42 mouse cellular contexts compared by ENCODE assay signal in the genomic region with DNA sequence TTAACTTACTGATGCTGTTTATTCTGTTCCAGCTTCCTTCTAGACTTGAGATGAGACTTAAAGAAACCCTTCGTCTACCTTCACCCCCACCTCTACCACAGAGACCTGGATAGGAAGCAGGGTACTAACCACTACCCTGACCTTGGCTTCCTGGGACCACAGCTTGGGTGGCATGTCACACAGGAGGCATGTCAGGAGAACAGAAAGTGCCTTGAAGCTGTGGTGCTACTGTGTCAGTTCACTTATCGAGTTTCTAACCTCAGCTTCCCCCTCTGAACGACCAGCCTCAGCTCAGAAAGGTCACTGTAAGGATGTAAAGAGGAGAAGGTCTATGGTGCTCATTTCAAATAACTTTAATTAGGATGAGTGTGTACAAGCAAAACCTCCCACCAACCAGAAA. TPM values are rescaled to one million over a fixed set of nuclear protein-coding genes. Genes with fewer than 3 reads are reported as not detected.
"Had no signal": no experiment of that assay in that cellular context is flagged by ENCODE, and none has a peak within 500 bp of the region (broad histone marks: within the 10 kb centered on the region; RNA-seq: fewer than 3 reads in every experiment).

No protein-coding gene starts in this region.

- H3K4me1 ChIP-seq: hindbrain, embryonic 15.5 days; limb, embryonic 13.5 days; limb, embryonic 15.5 days had no signal

- H3K36me3 ChIP-seq: heart, embryonic 10.5 days; heart, embryonic 12.5 days; hindbrain, embryonic 13.5 days; hindbrain, embryonic 15.5 days; limb, embryonic 13.5 days; limb, embryonic 15.5 days; liver, embryonic 12.5 days had no signal

- ATAC-seq: hindbrain, postnatal 0 days; intestine, postnatal 0 days; liver, embryonic 12.5 days had no signal

- H3K9ac ChIP-seq: heart, embryonic 12.5 days; hindbrain, embryonic 13.5 days; hindbrain, embryonic 15.5 days; limb, embryonic 13.5 days; limb, embryonic 15.5 days; liver, embryonic 12.5 days; liver, embryonic 14.5 days had no signal

- H3K4me2 ChIP-seq: heart, embryonic 12.5 days; hindbrain, embryonic 13.5 days; hindbrain, embryonic 15.5 days; limb, embryonic 13.5 days; limb, embryonic 15.5 days; liver, embryonic 12.5 days had no signal

- H3K4me3 ChIP-seq: gastrocnemius, adult 2 months; heart, adult 2 months; heart, embryonic 10.5 days; heart, embryonic 12.5 days; hindbrain, embryonic 13.5 days; hindbrain, embryonic 15.5 days; limb, embryonic 13.5 days; limb, embryonic 15.5 days; liver, embryonic 12.5 days had no signal

- DNase-seq: gastrocnemius, adult 2 months; gastrocnemius, postnatal 10 days; gastrocnemius, postnatal 25 days; heart, adult 11 months; heart, postnatal 10 days; heart, postnatal 36 days; kidney, adult 2 months; kidney, postnatal 14 days; kidney, postnatal 36 days; layer of hippocampus, adult 9-11 months; layer of hippocampus, postnatal 36 days; left cerebral cortex, postnatal 4 days had no signal

- H3K9me3 ChIP-seq: heart, embryonic 10.5 days; heart, embryonic 12.5 days; hindbrain, embryonic 13.5 days; hindbrain, embryonic 15.5 days; limb, embryonic 13.5 days; limb, embryonic 15.5 days; liver, embryonic 12.5 days had no signal

- H3K27me3 ChIP-seq: heart, embryonic 12.5 days; hindbrain, embryonic 13.5 days; hindbrain, embryonic 15.5 days; limb, embryonic 13.5 days; limb, embryonic 15.5 days; liver, embryonic 12.5 days had no signal

- H3K27ac ChIP-seq: gastrocnemius, adult 2 months; heart, adult 2 months; heart, embryonic 10.5 days; hindbrain, embryonic 13.5 days; hindbrain, embryonic 15.5 days; hindbrain, postnatal 0 days; kidney, postnatal 0 days; limb, embryonic 13.5 days; limb, embryonic 15.5 days; liver, embryonic 12.5 days; liver, embryonic 14.5 days had no signal

RNA-seq across cellular contexts. Expression of gene Ccl2, which starts 14.0 kb away (rescaled TPM):
- total RNA-seq: hindbrain, postnatal 0 days; layer of hippocampus, adult 18-20 months; layer of hippocampus, postnatal 14 days; left cerebral cortex, adult 8-10 months; left cerebral cortex, postnatal 10 days; left cerebral cortex, postnatal 25 days had no signal
- polyA plus RNA-seq: limb, embryonic 11.5 days had no signal

RNA-seq across cellular contexts. Expression of gene Gm17268, which starts 17.0 kb away (rescaled TPM):
- total RNA-seq: gastrocnemius, adult 2 months; gastrocnemius, postnatal 10 days; gastrocnemius, postnatal 25 days; gastrocnemius, postnatal 4 days; heart, adult 2 months; heart, postnatal 10 days; heart, postnatal 36 days; hindbrain, postnatal 0 days; layer of hippocampus, adult 18-20 months; layer of hippocampus, adult 8-10 months; layer of hippocampus, postnatal 14 days; layer of hippocampus, postnatal 36 days; left cerebral cortex, adult 18-20 months; left cerebral cortex, adult 8-10 months; left cerebral cortex, postnatal 10 days; left cerebral cortex, postnatal 25 days; left cerebral cortex, postnatal 4 days; liver, adult 2 months had no signal
- polyA plus RNA-seq: frontal cortex, adult 2 months; heart, adult 2 months; heart, embryonic 10.5 days; heart, embryonic 12.5 days; heart, embryonic 14.5 days; heart, embryonic 16.5 days; hindbrain, embryonic 11.5 days; hindbrain, embryonic 13.5 days; hindbrain, embryonic 15.5 days; hindbrain, postnatal 0 days; intestine, embryonic 14.5 days; intestine, postnatal 0 days; kidney, adult 2 months; kidney, embryonic 14.5 days; kidney, postnatal 0 days; large intestine, adult 2 months; limb, embryonic 11.5 days; limb, embryonic 13.5 days; limb, embryonic 15.5 days; liver, adult 2 months; liver, embryonic 12.5 days; liver, embryonic 14.5 days; liver, embryonic 16.5 days had no signal

RNA-seq across cellular contexts. Expression of gene Ccl7, which starts 24.1 kb away (rescaled TPM):
- total RNA-seq: gastrocnemius, adult 2 months; layer of hippocampus, adult 18-20 months; layer of hippocampus, adult 8-10 months; layer of hippocampus, postnatal 14 days; layer of hippocampus, postnatal 36 days; left cerebral cortex, adult 18-20 months; left cerebral cortex, adult 8-10 months; left cerebral cortex, postnatal 10 days; left cerebral cortex, postnatal 25 days; left cerebral cortex, postnatal 4 days had no signal
- polyA plus RNA-seq: hindbrain, embryonic 11.5 days; limb, embryonic 11.5 days; liver, adult 2 months had no signal

RNA-seq across cellular contexts. Expression of gene Ccl11, which starts 36.2 kb away (rescaled TPM):
- total RNA-seq: layer of hippocampus, adult 8-10 months; layer of hippocampus, postnatal 36 days; left cerebral cortex, adult 18-20 months; left cerebral cortex, postnatal 4 days had no signal
- polyA plus RNA-seq: heart, embryonic 10.5 days; hindbrain, embryonic 11.5 days; limb, embryonic 11.5 days had no signal

RNA-seq across cellular contexts. Expression of gene Asic2, which starts 53.1 kb away (rescaled TPM):
- total RNA-seq: gastrocnemius, postnatal 25 days; heart, adult 2 months; heart, postnatal 10 days; heart, postnatal 36 days had no signal
- polyA plus RNA-seq: heart, adult 2 months; heart, embryonic 14.5 days; heart, embryonic 16.5 days; liver, adult 2 months; liver, embryonic 16.5 days had no signal
